Mouse (Mus musculus) hindbrain, postnatal 0 days (tissue): ENCODE measurements around the gene Sorl1. TPM values are rescaled to one million over a fixed set of nuclear protein-coding genes. Genes with fewer than 3 reads are reported as not detected.

Experiments
- ATAC-seq: fragments of 200-750 bp; cut with Nextera tagmentation; 2 replicates; pipeline ENCODE4 v1.8.0; 2017; ENCODE audit warnings: mild to moderate bottlenecking, moderate TSS enrichment, moderate library complexity
- DNase-seq: peaks from one replicate; pipeline ENCODE4 v3.0.0-alpha.2; 2015; ENCODE audit warnings: low spot score
- H3K27ac ChIP-seq: fragments of 300-500 bp; sonication (generic); 2 replicates; pipeline ENCODE4 v1.5.1; 2014; ENCODE audit warnings: mild to moderate bottlenecking
- H3K27me3 ChIP-seq: fragments of 300-500 bp; sonication (generic); 2 replicates; pipeline ENCODE4 v1.6.1; 2014; ENCODE audit warnings: low read length, mixed read lengths; ENCODE audit not compliant: insufficient read depth
- H3K36me3 ChIP-seq: fragments of 300-500 bp; sonication (generic); 2 replicates; pipeline ENCODE4 v1.6.1; 2014; ENCODE audit warnings: low read length, mixed read lengths; ENCODE audit not compliant: insufficient read depth
- H3K4me1 ChIP-seq: fragments of 300-500 bp; sonication (generic); 2 replicates; pipeline ENCODE4 v1.6.1; 2014; ENCODE audit warnings: antibody characterized with exemption, low read length, mixed read lengths; ENCODE audit not compliant: insufficient read depth
- H3K4me2 ChIP-seq: fragments of 300-500 bp; sonication (generic); 2 replicates; pipeline ENCODE4 v1.6.1; 2014; ENCODE audit warnings: low read depth, mild to moderate bottlenecking, low read length, moderate library complexity, mixed read lengths
- H3K4me3 ChIP-seq: fragments of 300-500 bp; sonication (generic); 2 replicates; pipeline ENCODE4 v1.5.1; 2014; ENCODE audit warnings: low read length
- H3K9ac ChIP-seq: fragments of 300-500 bp; sonication (generic); replicated peaks from 2 replicates; pipeline ENCODE4 v1.6.1; 2014; ENCODE audit warnings: mild to moderate bottlenecking, low read length, moderate library complexity, mixed read lengths
- H3K9me3 ChIP-seq: fragments of 300-500 bp; sonication (generic); 2 replicates; pipeline ENCODE4 v1.6.1; 2016; ENCODE audit warnings: low read length, mixed read lengths
- CTCF ChIP-seq: IDR thresholded peaks from 2 replicates; pipeline ENCODE4 v1.5.1; 2016; ENCODE audit warnings: antibody characterized with exemption, control low read depth, low read depth
- WGBS: fragments of 180-500 bp; shearing (Covaris S2); extraction: QIAGEN DNeasy Blood & Tissue Kit; methylation state at CpG from one replicate; pipeline ENCODE4 v1.1.7; 2014; 5-methylcytosine and 5-hydroxymethylcytosine counted together
- polyA plus RNA-seq: library from polyadenylated mRNA; unstranded; fragments of >200 nt; fragmentation: Nextera tagmentation; extraction: Ambion mirVana; gene quantifications from 2 replicates; pipeline ENCODE4 v1.2.1, GENCODE M21; 2015
- total RNA-seq: library from RNA; depleted of rRNA; stranded (reverse); fragments of >200 nt; gene quantifications from 2 replicates; pipeline ENCODE4 v1.2.3, GENCODE M21; 2014

The Sorl1 gene
- total and polyA plus RNA-seq, 2 experiments from 2014 or later, result 8.2 to 25.6 TPM

DNA sequence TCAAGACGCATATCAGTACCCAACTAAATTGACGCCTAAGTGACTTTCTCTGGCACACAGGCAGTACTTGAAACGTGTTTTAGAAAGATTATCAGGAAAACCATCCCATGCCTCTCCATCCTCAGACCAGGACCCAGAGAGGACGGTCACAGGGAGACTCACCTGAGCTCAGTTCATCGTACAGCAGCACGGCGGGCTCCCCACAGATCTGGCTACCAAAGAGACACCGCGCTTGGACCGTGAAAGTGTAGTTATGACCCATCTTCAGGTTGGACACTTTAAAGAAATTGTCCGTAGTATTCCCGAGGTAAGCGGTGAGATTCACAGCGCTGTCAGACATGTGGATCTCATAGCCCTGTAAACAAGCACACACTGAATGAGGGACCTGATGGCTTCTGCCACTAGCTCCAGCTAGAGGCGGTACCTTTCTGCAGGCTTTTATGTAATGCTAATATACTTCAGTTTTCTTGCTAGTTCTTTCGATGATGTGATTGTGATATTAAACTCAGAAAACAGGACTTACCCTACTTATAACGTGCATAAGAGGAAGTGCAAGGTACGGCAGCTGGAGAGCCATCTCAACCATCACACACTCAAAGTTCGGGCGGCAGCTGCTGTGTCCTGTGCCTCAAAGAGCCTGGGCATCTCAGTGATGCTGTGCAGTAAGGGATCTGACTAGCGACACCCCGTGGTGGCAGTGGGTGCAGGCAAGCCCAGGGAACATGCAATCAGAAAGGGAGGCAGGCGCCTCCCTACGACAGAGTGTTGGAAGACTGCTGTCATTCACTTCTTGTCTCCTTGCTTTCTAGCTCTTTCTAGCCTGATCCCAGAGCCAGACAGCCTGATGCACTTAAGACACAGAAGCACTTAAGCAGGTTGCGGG, 150.1 kb downstream of the Sorl1 start:
- no peak overlapping the region for H3K4me3 ChIP-seq
- peaks cover 14% of the 10 kb centered on the region; the same call in 1 of the 2 replicates for H3K36me3 ChIP-seq
- H3K27ac ChIP-seq, result no peak overlapping the region; the same call in 1 of the 2 replicates
- DNase-seq (peak; percentile 90), ATAC-seq (peak; percentile 94)
- peaks cover 4% of the 10 kb centered on the region; the same call in 1 of the 2 replicates for H3K4me1 ChIP-seq
- peak; percentile 94 for TF ChIP-seq CTCF
- no peak overlapping the region for H3K9ac ChIP-seq
- no peaks in the 10 kb centered on the region for H3K27me3 ChIP-seq
- no peaks in the 10 kb centered on the region for H3K9me3 ChIP-seq
- no peak overlapping the region for H3K4me2 ChIP-seq
- 65% methylated on average over 25 of the region's 25 CpGs for WGBS

DNA sequence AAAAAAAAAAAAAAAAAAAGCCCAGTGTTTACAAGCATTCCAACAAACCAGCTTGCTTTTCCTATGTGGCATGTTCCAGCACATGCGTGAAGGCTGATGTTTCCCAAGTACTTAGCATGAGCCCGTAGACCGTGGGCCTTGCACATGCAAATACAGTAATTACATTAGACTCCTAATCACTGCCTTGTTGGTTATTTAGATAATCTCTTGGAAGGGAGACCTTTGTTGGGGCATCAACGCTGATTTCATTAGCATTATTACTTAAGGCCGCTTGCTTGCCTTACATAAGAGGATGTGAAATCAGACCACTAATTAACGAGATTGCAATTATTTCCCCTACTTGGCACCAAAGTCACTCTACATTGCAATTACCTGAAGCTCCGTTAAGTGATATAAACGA, 154.1 kb downstream of the Sorl1 start:
- H3K27ac ChIP-seq, result no peak overlapping the region
- no peaks in the 10 kb centered on the region for H3K27me3 ChIP-seq
- H3K9me3 ChIP-seq, result no peaks in the 10 kb centered on the region
- TF ChIP-seq CTCF, result no peak
- H3K4me1 ChIP-seq, result peaks cover 4% of the 10 kb centered on the region; the same call in 1 of the 2 replicates
- no peak overlapping the region for H3K4me2 ChIP-seq
- H3K36me3 ChIP-seq, result peaks cover 11% of the 10 kb centered on the region; the same call in 1 of the 2 replicates
- no peak overlapping the region for H3K4me3 ChIP-seq
- no peak overlapping the region for H3K9ac ChIP-seq
- ATAC-seq (no peak), DNase-seq (no peak)
- 81% methylated on average over 8 of the region's 8 CpGs for WGBS

DNA sequence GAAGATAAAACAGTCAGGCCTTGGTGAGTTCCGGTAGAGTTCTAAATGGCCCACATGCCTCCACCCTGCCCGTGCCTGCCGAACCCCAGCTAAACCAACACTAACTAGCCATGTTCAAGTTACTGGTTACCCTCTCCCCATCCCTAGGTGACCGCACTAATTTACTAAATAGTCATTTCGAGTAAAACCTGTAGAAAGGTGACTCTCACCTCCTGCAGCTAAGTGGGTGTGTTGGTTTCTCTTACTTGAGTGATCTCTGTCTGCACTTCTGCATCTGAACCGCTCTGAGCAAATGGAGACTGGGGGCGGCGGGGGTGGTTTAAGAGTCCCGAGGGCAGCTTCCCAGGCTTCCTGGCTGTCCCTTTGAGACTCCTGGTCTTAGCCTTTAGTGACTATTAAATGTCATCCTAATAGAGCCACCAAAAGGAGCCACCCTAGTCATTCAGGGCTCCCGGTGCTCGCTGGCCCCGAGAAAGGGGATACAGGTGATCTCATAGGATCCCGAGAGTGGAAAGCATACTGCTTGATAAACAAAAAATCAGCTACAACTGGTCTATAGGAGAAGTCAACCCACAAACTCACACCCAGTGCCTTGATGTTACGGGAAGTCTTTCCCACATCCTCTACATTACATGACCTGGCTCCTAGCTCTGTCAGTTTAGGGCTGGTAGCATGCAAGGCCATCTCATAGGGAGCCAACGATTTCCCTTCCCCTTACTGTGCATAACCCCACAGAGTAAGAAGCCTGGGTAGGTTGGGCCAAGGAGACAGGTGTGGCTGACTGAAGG, 155.2 kb downstream of the Sorl1 start:
- no peak for DNase-seq
- no peaks in the 10 kb centered on the region for H3K4me1 ChIP-seq
- TF ChIP-seq CTCF, result no peak
- ATAC-seq, result no peak
- H3K36me3 ChIP-seq, result peaks cover 11% of the 10 kb centered on the region; the same call in 1 of the 2 replicates
- H3K4me2 ChIP-seq, result no peak overlapping the region
- H3K9ac ChIP-seq, result no peak overlapping the region
- H3K27me3 ChIP-seq, result no peaks in the 10 kb centered on the region
- WGBS, result 96% methylated on average over 15 of the region's 15 CpGs
- H3K27ac ChIP-seq, result no peak overlapping the region
- H3K9me3 ChIP-seq, result no peaks in the 10 kb centered on the region
- no peak overlapping the region for H3K4me3 ChIP-seq

DNA sequence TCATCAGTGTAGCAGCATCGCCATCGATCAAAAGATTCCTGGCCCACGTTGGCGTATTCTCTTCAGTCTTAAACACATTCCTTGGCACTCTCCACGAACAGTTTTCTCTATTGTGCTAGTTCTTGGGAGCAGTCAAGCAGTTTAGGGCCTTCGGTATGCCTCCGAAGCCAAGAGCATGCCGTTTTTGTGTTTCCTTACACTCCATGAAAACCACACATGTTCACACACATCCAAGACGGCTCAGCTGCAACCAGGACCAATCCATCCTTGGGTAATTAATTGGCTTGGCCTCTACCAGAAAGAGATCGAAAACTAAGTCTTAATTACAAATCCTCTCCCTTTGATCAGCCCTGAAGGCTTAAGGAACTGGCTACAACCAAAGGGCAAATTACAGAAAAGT, 162.8 kb downstream of the Sorl1 start:
- Histone ChIP-seq H3K4me1 (no peaks in the 10 kb centered on the region), H3K36me3 (no peaks in the 10 kb centered on the region), H3K9ac (no peak overlapping the region), H3K4me2 (no peak overlapping the region), H3K27ac (no peak overlapping the region), H3K4me3 (no peak overlapping the region), H3K27me3 (no peaks in the 10 kb centered on the region), H3K9me3 (no peaks in the 10 kb centered on the region)
- DNase-seq (no peak), ATAC-seq (no peak)
- 53% methylated on average over 10 of the region's 10 CpGs for WGBS
- TF ChIP-seq CTCF, result no peak

DNA sequence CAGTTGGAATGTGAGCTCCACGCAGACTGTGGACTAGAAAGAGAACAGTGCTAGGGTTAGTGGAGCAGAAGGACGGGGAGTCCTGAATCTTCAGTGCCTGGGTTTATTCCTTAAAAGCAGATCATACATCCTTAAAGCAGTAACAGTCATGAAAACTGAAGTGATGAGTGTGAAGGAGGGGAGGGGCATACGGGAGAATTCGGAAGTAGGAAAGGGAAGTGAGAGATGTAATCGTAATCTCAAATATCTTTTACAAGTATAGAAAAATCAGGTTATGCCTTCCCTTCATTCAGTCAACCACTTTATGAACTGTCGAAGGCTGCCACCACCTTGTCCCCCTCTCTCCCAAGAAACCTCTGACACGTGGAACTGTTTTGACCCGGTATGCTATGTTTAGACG, 165.8 kb downstream of the Sorl1 start:
- 93% methylated on average over 9 of the region's 9 CpGs for WGBS
- TF ChIP-seq CTCF, result no peak

DNA sequence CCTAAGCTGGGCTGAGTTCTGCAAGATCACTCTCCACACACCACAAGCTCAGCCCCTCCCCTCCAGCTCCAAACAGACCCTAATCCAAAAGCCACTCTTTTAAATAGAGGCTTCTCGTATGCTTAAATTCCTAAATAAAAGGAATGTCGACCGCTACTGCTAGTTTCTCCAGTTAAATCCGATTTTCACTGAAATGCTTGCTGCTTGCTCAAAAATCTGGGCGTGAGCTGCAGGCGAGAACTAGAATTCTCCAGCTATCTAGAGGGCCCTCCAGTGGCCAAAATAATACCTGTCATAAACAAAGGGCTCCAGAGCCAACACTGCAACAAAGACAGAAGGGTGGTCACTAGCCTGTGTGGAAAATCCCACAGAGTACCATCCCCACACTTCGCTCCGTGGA, 170.6 kb downstream of the Sorl1 start:
- Histone ChIP-seq H3K4me2 (peak overlapping the region; percentile 75), H3K36me3 (no peaks in the 10 kb centered on the region), H3K27me3 (no peaks in the 10 kb centered on the region), H3K9me3 (no peaks in the 10 kb centered on the region), H3K4me1 (peaks cover 9% of the 10 kb centered on the region), H3K4me3 (no peak overlapping the region), H3K27ac (peak overlapping the region; percentile 95), H3K9ac (peak overlapping the region; percentile 41)
- 3% methylated on average over 8 of the region's 8 CpGs for WGBS
- TF ChIP-seq CTCF, result peak; percentile 80
- DNase-seq, result peak; percentile 95
- peak; percentile 41 for ATAC-seq

More for the DNA sequence above, 165.8 kb downstream of the Sorl1 start:
- Histone ChIP-seq H3K4me3 (no peak overlapping the region), H3K36me3 (no peaks in the 10 kb centered on the region), H3K27me3 (no peaks in the 10 kb centered on the region), H3K4me2 (no peak overlapping the region), H3K9me3 (no peaks in the 10 kb centered on the region), H3K27ac (no peak overlapping the region), H3K4me1 (no peaks in the 10 kb centered on the region), H3K9ac (no peak overlapping the region)
- no peak for ATAC-seq
- no peak for DNase-seq
